Mouse (Mus musculus) cerebellum, postnatal 36 days (tissue): ENCODE measurements around the gene Cxadr.

Experiments used
- DNase-seq, 2 experiments: peaks; one replicate each; pipeline ENCODE4 v3.0.0; 2021 to 2022; ENCODE audit warnings: mixed read lengths in 2 of 2

Gene Cxadr

GRCm38 (mm10) chr16:78371491-78372046, 70.3 kb downstream of the Cxadr start:
- DNase-seq = no peak

GRCm38 (mm10) chr16:78372786-78373185, 71.5 kb downstream of the Cxadr start:
- no peak for DNase-seq

DNA sequence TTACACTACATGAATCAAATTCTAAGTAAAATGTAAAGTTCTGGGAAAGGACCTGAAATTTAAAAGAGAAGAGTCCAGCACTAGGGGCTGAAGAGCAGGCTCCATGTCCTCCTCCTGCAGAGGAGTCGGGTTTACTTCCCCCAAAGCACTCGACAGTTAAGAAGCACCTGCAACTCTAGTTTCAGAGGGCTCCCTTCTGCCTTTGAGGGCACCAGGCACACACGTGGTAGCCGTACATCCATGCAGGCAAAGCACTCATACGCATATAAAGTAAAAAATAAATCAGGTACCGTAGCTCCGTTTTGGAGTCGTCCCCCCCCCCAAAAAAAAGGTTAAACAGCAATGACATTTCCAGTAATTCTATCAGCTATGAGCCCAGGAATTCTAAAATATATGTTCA, 72.5 kb downstream of the Cxadr start:
- no peak for DNase-seq

GRCm38 (mm10) chr16:78375222-78375621, 73.9 kb downstream of the Cxadr start:
- no peak for DNase-seq

DNA sequence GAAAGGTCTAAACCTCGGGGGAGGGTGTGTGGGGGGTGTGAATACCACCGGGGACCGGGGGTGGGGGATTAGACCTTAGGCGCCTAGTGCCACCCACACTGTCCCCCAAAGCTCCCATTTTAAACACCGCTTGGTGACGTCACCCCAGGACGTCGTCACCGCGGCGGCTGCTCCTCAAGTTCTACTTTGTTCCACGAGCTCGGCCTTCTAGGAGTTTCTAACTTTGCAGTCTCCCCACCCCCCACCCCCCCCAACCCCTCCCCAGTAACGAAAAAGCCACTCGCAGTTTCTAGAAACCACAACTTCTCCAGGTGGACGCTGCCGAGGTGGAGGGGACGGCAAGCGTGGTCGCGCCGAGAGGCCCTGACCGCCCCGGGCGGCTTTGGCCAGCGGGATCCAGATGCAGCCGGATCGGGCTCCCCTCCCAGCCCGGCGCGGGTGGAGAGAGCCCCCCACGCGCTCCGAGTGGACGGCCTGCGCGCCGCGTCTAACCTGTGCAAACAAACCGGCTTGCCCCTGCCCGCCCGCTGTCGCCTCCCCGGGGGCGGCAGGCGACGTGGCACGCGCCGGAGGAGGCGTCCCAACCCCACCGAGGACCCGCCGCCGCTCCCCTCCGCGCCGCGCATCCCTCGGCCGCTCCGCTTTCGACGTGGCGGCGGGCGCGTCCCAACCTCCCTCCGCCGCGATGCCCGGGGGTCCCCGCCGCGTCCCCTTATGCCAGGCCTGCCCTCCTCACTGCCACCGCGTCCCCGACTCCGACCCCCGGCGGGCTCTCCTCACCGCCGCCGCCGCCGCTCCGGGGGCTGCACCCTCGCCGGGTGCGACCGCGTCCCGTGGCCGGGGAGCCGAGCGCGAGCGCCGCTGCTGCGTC, 74.8 kb downstream of the Cxadr start:
- peak in 1 of 2 experiments; percentile 6 for DNase-seq

DNA sequence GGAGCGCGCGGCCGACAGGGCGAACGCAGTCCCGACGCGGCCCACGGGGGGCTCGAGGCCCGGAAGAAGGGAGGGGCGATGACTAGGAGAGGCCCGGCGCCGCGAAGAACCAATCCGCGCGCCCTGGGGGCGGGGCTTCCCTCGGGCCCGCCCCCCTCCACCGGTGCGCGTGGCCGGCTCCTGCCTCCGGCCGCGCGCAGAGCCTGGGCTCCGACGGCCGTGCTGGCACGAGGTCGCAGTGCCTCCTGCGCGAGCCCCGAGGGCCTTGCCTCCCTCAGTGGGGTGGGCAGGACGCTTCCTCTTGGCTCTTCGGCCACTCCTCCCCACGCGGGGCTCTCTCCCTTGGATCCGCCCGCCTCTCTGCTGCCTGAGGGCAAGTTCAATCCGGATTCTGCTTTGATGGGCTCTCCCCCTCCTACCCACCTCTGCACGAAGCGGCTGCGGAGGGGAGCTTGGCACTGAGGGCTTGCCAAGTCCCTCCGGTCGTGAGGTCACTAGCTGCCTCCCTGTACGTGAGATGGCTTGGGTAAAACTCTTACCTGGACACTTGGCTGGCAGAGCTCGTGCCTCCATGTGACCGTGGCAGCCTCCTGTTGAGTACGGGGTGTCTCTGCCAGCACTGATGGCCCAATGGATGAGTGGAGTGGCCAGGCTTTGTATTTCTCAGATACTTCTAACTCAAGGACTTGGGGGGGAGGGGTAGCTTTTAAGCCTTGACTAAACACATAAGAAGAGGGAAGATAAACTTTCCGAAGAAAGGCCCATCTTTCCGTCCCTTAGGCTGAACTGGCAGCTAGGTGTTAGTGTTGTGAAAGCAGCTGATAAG, 75.7 kb downstream of the Cxadr start, which contains the start of gene Btg3:
Gene Btg3 (minus strand): TSS at position 448 of the 826 bp plus-strand sequence.
- peak; percentile 32 to 59 for DNase-seq

GRCm38 (mm10) chr16:78378493-78378892, 77.2 kb downstream of the Cxadr start:
- no peak for DNase-seq

- no peak for DNase-seq
Measured at GRCm38 (mm10) chr16:78389122-78389521, 87.8 kb downstream of the Cxadr start.

DNA sequence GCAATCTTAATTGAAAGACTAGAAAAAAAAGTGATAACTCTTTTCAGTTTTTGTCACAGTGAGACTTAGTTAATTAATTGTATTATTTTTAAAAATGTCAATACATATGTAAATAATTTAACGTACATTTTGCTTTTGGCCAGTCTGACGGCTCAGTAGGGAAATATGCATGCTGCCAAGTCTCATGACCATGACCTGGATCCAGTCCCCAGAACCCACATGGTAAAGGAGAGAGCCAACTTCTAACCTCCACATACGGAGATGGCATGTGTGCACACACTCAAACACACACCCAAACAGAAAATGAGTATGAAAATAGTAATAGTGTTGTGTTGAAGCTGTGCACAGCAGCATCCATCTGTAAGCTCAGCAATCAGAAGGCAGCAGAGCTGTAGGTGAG, 88.7 kb downstream of the Cxadr start:
- peak; percentile 10 to 15 for DNase-seq

DNA sequence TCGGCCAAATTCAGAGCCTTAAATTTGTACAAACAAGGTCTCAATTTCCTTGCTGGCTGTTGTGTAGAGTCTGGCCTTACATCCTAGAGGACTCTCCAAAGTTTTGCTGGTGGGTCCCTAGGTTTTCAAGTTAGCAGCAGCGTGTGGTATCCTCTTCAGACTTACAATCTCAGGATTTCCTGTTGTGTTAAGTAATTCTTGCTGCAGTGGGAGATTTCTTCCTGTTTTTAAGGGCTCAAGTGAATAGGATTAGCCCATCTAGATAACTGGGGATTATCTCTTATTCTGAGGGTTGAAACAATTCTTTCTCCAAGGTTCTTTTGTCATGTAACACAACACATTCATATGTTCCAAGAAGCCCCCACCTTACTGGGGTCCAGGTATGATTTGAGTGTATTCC, 90.1 kb downstream of the Cxadr start:
- DNase-seq = no peak

- no peak for DNase-seq
Measured at GRCm38 (mm10) chr16:78398734-78399133, 97.4 kb downstream of the Cxadr start.

- DNase-seq = no peak
Measured at GRCm38 (mm10) chr16:78399423-78399822, 98.1 kb downstream of the Cxadr start.

GRCm38 (mm10) chr16:78402316-78402715, 101.0 kb downstream of the Cxadr start:
- DNase-seq = no peak

- no peak for DNase-seq
Measured at GRCm38 (mm10) chr16:78406657-78407056, 105.4 kb downstream of the Cxadr start.

GRCm38 (mm10) chr16:78407855-78408254, 106.6 kb downstream of the Cxadr start:
- DNase-seq = no peak
